Mouse (Mus musculus) spleen, adult 2 months (tissue): Measurements from ENCODE around the gene Itga11. TPM values are rescaled to one million over a fixed set of nuclear protein-coding genes. Genes with fewer than 3 reads are reported as not detected.

ENCODE experiments used
- DNase-seq, 2 experiments: peaks; one replicate each; pipeline versions ENCODE4 v3.0.0 to v3.0.0-alpha.2; 2012 to 2021; ENCODE audit warnings: low spot score in 2 of 2, low read depth in 1 of 2
- H3K27ac ChIP-seq: fragments of 200-500 bp; 2 replicates; pipeline ENCODE4 v1.5.1; 2012; ENCODE audit warnings: low read length, inconsistent platforms; ENCODE audit not compliant: insufficient read depth
- H3K27me3 ChIP-seq: fragments of 200-500 bp; 2 replicates; pipeline ENCODE4 v1.6.1; 2012; ENCODE audit warnings: mild to moderate bottlenecking, moderate library complexity, low read length, inconsistent platforms; ENCODE audit not compliant: control insufficient read depth, insufficient read depth
- H3K36me3 ChIP-seq: fragments of 200-500 bp; 2 replicates; pipeline ENCODE4 v1.6.1; 2012; ENCODE audit warnings: mild to moderate bottlenecking, low read length, inconsistent platforms; ENCODE audit not compliant: control insufficient read depth, insufficient read depth
- H3K4me1 ChIP-seq: fragments of 200-500 bp; 2 replicates; pipeline ENCODE4 v1.6.1; 2011; ENCODE audit warnings: inconsistent platforms; ENCODE audit not compliant: control insufficient read depth, insufficient read depth, insufficient read length
- H3K4me3 ChIP-seq: fragments of 200-500 bp; 2 replicates; pipeline ENCODE4 v1.5.1; 2011; ENCODE audit warnings: mild to moderate bottlenecking, inconsistent platforms; ENCODE audit not compliant: insufficient read depth, insufficient read length; ENCODE audit errors: extremely low read depth
- CTCF ChIP-seq: fragments of 200-500 bp; IDR thresholded peaks from 2 replicates; pipeline ENCODE4 v1.5.1; 2011; ENCODE audit warnings: mild to moderate bottlenecking, inconsistent platforms; ENCODE audit not compliant: insufficient read depth, insufficient read length, insufficient replicate concordance; ENCODE audit errors: extremely low read depth
- POLR2A ChIP-seq: fragments of 200-500 bp; IDR thresholded peaks from 2 replicates; pipeline ENCODE4 v1.6.1; 2011; ENCODE audit warnings: low read depth, low read length, inconsistent platforms
- WGBS: fragments of 180-500 bp; shearing (Covaris S2); methylation state at CpG from one replicate; pipeline ENCODE4 v1.1.7; 2018; 5-methylcytosine and 5-hydroxymethylcytosine counted together
- polyA plus RNA-seq: library from polyadenylated mRNA; depleted of rRNA; stranded (reverse); fragments of >200 nt; gene quantifications from 2 replicates; pipeline ENCODE4 v1.2.3, GENCODE M21; 2012; rRNA removed

Itga11 gene
- polyA plus RNA-seq: 2.0 and 2.2 TPM in 2 replicates

DNA sequence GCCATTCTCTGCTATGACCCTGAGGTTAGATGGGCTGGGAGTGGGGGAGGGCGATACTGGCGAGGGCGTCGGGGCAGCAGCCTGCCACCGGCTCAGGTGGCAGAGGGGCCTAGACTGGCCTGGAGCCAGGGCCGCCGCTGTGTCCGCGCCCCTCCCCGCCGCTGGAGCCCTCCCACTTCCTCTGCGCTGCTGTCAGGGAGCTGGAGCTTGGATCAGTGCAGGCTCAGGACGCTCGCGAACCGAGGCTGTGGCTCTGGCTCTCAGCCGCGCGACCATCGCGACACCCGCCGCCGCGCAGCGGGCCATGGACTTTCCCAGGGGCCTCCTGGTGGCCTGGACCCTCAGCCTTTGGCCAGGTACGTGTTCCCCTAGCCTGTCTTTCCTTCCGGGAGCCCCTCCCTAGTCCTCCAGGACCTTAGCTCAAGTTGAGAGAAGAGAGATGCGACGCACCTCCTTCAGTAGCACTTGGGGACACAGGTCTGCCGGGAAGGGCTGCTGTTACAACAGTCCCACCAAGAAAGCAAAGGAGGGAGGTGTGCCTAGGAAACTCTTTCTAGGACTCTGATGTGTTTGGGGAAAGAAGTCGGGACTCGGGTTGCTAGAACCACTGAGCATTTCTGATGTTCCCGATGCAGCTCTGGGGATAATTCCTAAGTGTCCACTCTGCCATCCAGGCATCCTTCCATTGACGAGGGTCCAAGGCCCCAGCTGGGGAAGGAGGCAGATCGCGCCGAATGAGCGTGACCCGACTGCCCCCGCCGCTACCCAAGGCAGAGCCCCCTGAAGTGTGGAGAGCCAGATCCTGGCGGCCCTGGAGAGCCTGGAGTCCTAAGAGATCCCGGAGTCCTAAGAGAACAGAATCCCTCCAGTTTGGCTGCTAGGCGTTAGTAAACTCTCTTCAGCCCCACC lies at the start of gene Itga11:
Itga11 (plus strand) TSS at position 186 of the 909 bp plus-strand sequence.
- no peak within 1 kb of the TSS for H3K4me3 ChIP-seq
- H3K27ac ChIP-seq: no peak within 1 kb of the TSS
- 0 out of 2 replicates have a peak, but pooled peaks cover 3% of the 10 kb centered on the region for H3K27me3 ChIP-seq
- no peaks in the 10 kb centered on the region for H3K4me1 ChIP-seq
- TF ChIP-seq CTCF (no peak), POLR2A (no peak)
- 7% methylated on average over 42 of the region's 45 CpGs for WGBS
- no peak for DNase-seq
- no peaks in the 10 kb centered on the region for H3K36me3 ChIP-seq

DNA sequence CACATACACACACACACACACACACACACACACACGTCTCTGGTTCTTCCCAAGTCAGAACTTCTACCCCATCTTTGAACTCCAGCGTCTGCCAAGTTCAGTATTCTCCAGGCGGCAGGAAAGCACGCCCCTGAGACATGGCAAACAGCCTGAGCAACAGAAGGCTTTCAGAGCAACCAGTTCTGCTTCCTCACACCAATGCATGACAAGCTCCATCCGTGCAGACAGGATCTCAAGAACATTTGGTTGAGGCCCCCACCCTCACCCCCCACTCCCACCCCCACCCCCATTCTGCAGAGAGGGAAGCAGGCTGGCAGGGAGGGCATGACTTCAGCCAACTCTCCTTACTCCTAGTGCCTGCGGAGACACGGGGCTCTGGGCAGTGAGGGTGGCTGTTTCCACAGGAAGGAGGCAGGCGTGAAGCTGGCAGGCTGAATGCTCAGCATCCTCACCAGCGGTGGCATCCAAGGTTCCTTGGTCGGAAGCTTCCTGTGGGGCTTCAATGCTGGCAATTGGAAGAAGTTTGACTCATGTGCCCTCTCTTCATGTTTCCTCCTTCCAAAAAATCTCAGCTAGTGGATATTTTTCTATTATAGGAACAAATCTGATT lies 46.9 kb upstream of the Itga11 start:
- no peaks in the 10 kb centered on the region for H3K36me3 ChIP-seq
- TF ChIP-seq CTCF (no peak), POLR2A (no peak)
- H3K4me1 ChIP-seq: no peaks in the 10 kb centered on the region
- H3K4me3 ChIP-seq: no peak overlapping the region
- no peaks in the 10 kb centered on the region for H3K27me3 ChIP-seq
- no peak overlapping the region for H3K27ac ChIP-seq
- 44% methylated on average over 10 of the region's 10 CpGs for WGBS
- no peak for DNase-seq

DNA sequence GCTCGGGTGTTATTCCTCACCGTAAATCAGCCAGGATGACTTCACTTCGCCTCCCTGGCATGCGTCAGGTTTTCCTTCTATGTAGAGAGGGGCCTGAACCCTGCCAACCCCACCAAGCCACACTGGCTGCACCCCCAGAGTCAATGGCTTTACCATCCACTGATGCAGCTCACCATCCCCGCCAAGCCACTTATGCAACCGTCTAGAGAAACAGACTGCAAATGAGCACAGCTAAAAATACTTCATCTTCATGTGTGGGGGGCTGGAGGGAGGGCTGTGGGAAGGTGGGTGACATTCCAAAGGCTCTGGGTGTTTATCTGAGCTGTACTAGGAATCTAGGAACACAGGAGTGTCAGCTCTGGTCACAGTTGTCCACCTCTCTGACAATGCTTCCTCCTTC lies 45.2 kb upstream of the Itga11 start:
- Histone ChIP-seq H3K27me3 (no peaks in the 10 kb centered on the region), H3K36me3 (no peaks in the 10 kb centered on the region), H3K27ac (no peak overlapping the region), H3K4me3 (no peak overlapping the region), H3K4me1 (no peaks in the 10 kb centered on the region)
- 83% methylated on average over 6 of the region's 6 CpGs for WGBS
- DNase-seq: no peak
- TF ChIP-seq POLR2A: no peak
- no peak for TF ChIP-seq CTCF

DNA sequence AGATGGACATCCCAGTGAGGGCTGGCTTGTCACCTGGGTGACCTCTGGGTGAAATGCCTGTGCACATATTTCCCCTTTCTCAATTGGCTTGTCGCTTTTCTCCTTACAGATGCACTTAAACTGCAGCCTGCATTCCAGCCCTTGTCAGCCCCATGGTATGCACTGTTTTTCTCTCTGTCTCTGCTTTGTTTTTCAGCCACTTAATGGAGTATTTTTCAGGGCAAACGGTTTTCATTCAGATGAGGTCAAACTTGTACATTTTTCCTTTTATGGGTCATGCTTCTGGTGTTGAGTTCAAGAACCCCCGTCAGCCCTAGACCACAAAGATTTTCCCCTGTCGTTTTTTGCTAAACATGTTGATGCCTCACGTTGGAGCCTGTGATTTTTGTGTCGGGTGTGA lies 39.6 kb upstream of the Itga11 start:
- WGBS: 49% methylated on average over 6 of the region's 6 CpGs
- no peak overlapping the region for H3K4me3 ChIP-seq
- H3K4me1 ChIP-seq: no peaks in the 10 kb centered on the region
- no peak overlapping the region; the same call in 1 of the 2 replicates for H3K27ac ChIP-seq
- H3K27me3 ChIP-seq: no peaks in the 10 kb centered on the region
- no peak for TF ChIP-seq CTCF
- TF ChIP-seq POLR2A: no peak
- no peaks in the 10 kb centered on the region for H3K36me3 ChIP-seq
- DNase-seq: no peak

DNA sequence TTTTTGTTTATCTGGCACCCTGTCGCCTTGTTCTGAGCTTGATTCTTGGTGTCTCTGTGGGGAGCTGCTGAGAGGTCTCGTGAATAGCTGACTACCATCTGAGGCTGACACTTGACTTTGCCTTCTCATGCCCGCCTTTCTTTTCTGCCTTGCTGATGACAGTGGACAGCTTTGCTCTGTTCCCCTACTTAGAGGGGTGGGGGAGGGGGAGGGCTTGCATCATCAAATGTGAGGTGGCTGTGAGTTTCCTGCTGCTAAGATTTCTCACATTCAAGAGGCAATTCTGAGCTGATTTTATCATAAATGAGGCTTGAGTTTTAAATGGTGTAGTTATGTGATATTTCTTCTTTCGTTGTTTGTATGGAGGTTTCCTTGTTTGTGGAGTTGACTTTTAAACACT lies 37.9 kb upstream of the Itga11 start:
- TF ChIP-seq CTCF: no peak
- TF ChIP-seq POLR2A: no peak
- no peaks in the 10 kb centered on the region for H3K4me1 ChIP-seq
- WGBS: 84% methylated on average over 4 of the region's 4 CpGs
- DNase-seq: no peak
- H3K4me3 ChIP-seq: no peak overlapping the region
- no peaks in the 10 kb centered on the region for H3K36me3 ChIP-seq
- H3K27ac ChIP-seq: no peak overlapping the region
- H3K27me3 ChIP-seq: no peaks in the 10 kb centered on the region

DNA sequence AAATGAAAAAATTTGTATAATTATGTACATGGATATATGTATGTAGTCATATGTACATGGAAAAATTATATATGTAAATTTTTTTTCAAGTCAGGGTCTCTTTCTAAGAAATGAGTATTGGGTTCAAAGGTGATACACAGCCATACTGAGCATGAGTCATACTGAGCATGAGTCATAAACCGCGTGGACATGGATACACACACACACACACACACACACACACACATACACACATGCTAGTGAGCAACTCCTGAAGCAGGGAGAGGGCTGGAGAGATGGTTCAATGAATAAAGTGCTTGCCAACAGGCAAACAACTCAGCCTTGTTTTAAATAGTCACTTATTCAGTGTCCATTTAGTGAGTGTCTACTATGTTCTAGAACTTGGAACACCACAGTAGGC lies 37.4 kb upstream of the Itga11 start:
- WGBS: 95% methylated on average over 2 of the region's 2 CpGs
- no peak for TF ChIP-seq CTCF
- no peak for TF ChIP-seq POLR2A
- no peak overlapping the region for H3K27ac ChIP-seq
- DNase-seq: no peak
- no peak overlapping the region for H3K4me3 ChIP-seq
- no peaks in the 10 kb centered on the region for H3K36me3 ChIP-seq
- no peaks in the 10 kb centered on the region for H3K4me1 ChIP-seq
- no peaks in the 10 kb centered on the region for H3K27me3 ChIP-seq
